Mouse (Mus musculus) CD4-positive helper T cell, adult 2 months (primary cell): Measurements from ENCODE around the gene Pbp2.
A peak's percentile ranks its signal among the peaks of the same experiment; 100 is the strongest.

ENCODE experiments used
- DNase-seq: peaks from one replicate; pipeline ENCODE4 v3.0.0-alpha.2; 2012; ENCODE audit warnings: low read depth, missing footprints, low spot score

The Pbp2 gene

GRCm38 (mm10) chr6:135310305-135310704 is at the start of gene Pbp2:
Gene Pbp2, minus strand, starts transcription at chr6:135310405.
- no peak for DNase-seq

GRCm38 (mm10) chr6:135354953-135355352 is 44.7 kb upstream of the Pbp2 start:
- no peak for DNase-seq

DNA sequence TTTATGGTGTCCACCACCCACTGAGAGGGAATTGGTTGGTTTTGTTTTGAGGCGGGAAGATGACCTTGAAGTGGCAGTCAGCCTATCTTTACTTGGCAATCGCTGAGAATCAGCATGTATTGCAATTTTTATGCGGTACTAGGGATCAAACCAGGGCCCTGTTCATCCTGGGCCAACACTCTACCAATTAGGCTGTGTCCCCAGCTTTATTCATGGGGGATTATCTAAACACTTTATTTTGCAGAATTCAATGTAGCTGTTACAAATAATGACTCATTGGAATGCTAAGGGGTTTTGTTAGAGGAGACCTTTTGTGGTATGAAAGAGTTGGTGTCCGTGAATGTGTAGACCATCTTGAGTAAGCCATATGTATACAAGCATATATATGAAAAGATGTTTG is 42.3 kb upstream of the Pbp2 start:
- no peak for DNase-seq

DNA sequence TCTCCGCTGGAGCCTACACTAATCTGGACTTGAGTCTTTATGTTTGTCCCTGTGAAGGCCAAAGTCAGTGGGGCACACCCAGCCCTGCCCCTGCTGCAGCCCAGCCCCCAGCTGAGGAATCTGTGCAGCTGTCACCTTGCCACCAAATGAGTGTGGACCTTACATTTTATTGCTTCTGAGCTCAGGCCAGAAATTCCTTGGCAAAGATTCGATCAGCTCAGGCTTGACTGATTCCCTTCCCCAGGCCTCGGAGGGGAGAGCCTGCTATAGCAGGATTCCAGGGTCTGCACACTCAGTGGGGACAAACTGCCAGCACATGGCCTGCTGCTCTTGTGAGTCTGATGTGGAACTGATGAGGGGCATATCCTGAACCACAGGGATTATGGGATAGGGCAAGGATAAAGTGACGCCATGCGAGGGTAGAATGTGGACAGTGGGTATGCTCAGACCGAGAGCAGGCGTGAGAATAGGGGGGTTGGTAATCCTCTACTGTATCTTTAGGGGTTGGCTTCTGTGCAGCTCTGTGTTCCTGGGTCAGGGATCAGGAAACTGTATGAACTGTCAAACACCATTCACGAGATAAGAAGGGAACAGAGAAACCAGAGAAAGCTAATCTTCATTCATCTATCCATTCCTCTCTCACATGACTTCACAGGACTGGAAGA is 41.6 kb upstream of the Pbp2 start:
- DNase-seq = no peak

- DNase-seq = no peak
These were observed 30.8 kb upstream of the Pbp2 start for GRCm38 (mm10) chr6:135341076-135341378.

DNA sequence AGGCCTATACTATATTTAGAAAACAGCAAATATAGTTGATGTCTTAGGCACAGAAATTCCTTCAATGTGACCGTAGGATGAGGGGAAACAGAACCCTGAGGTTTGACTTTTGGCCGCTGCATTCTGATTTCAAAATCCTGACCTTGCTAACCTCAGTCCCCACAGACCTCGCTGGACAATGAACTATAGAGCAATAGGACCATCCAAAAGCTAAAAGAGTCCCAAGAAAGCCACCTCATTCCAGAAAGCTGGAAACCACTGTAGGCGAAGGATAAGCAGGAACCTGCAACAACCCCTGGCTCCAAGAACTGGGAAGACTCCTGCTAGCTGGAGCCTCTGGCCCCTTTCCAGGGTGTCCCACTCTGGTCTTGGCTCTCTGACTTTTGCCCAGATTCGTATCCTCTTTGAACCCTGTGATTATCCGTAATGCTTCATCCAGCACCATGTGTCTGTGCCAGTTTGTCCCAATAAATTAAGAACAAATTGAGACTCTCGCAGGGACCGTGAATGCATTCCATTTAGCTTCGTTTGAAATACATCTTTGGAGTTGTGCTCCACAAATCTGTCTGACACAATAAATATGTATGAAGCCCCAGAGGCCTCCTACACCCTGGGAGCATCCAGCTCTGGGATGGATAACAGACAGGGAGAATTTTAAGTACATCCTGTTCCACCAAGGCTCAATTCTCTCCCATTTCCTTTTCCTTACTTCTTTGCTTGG is 30.3 kb upstream of the Pbp2 start:
- DNase-seq = no peak

DNA sequence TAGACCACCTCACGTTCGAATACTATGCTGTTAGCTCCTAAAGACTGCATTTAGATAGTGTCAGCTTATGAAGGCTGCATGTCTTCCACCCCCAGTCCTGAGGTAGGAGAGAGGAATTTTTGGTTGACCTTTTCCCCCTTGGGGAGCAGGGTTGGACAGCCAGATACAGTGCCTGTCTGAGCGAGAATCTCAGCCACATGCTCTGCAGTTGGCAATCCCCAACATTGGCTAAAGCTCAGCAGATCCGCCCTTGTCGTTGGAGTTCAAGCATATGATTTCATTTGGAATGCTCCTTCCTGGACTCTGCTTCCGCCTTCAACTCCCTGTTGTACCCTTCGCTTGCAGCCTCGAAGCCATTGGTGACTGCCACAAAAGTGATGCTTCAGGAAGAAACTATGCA is 26.2 kb upstream of the Pbp2 start:
- no peak for DNase-seq

- no peak for DNase-seq
These were observed 23.9 kb upstream of the Pbp2 start for GRCm38 (mm10) chr6:135333994-135334651.

GRCm38 (mm10) chr6:135332737-135333281 is 22.6 kb upstream of the Pbp2 start:
- no peak for DNase-seq

DNA sequence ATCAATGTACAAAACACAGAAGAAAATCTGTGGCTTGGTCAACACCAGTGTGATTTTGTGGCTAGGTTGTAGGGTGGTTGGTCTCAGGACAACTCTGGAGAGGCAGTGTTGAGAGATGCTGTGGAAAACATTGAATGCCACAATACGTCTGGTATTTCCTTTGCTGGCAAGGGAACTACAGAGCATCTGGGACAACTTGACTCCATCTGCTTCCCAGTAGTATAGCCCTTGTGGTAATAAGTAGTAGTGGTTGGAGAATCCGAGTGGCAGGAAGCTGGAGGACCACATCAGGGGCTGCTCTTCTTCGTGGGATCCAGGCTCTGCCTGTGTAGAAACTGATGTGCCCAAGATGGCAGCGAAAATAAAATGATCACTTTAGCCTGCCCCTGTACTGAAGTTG is 21.7 kb upstream of the Pbp2 start:
- no peak for DNase-seq

- DNase-seq = no peak
These were observed 16.6 kb upstream of the Pbp2 start for GRCm38 (mm10) chr6:135326847-135327246.

GRCm38 (mm10) chr6:135324686-135325300 is 14.6 kb upstream of the Pbp2 start:
- DNase-seq = no peak

GRCm38 (mm10) chr6:135324111-135324510 is 13.9 kb upstream of the Pbp2 start:
- peak; percentile 33 for DNase-seq

DNA sequence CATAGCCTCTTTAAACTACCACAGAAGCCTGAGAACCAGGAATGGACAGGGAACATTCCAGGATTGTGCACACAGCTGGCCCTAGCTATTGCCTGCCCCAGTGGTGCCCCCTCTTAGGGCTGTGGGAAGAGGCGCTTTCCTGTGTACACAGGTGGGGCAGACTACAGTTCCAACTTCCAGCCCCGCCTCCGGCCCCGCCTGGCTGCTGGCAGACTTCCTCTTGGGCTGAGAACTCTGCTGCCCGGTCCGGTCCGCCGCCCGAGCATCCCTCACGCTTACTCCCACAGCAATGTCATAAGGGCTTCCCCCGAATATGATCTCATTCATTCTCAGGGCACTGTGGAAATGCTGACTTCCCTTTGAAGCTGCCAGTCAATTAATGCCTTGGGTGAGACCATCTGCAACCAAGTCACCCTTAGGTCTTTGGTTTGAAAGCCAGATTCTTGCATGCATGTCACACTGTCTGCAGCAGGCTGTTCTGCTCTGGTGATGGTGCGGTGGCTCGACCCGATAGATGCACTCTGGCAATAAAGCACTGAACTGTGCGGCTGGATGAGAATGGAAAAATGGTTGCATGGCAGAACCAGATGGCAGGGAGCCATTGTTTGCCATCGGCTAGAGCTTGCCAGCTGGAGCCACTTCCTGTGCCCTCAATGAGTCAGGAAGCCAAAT is 13.2 kb upstream of the Pbp2 start:
- peak; percentile 40 for DNase-seq

- no peak for DNase-seq
These were observed 12.5 kb upstream of the Pbp2 start for GRCm38 (mm10) chr6:135322749-135323148.

- no peak for DNase-seq
These were observed 9.3 kb upstream of the Pbp2 start for GRCm38 (mm10) chr6:135319431-135319933.

GRCm38 (mm10) chr6:135316141-135316540 is 5.9 kb upstream of the Pbp2 start:
- no peak for DNase-seq

DNA sequence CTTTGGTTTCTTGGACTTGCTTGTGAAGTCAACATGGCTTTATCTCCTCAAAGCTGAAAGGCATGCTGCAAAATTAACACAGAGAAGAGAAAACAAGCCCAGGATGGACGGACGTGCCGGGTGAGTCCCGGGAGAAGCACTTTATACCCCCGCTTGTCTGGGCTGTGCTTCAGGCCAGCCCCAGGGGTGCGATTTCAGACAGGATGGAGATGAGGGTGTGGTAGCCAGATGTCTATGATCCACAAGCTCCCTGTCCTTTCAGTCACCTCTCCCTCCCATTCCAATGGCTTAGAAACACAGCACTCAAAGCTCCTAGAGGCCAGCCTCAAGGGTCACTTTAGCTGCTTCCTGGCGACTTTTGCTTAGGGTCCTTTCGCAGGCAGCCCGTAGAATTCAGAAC is 3.8 kb upstream of the Pbp2 start:
- no peak for DNase-seq

GRCm38 (mm10) chr6:135312038-135312437 is 1.8 kb upstream of the Pbp2 start:
- no peak for DNase-seq

DNA sequence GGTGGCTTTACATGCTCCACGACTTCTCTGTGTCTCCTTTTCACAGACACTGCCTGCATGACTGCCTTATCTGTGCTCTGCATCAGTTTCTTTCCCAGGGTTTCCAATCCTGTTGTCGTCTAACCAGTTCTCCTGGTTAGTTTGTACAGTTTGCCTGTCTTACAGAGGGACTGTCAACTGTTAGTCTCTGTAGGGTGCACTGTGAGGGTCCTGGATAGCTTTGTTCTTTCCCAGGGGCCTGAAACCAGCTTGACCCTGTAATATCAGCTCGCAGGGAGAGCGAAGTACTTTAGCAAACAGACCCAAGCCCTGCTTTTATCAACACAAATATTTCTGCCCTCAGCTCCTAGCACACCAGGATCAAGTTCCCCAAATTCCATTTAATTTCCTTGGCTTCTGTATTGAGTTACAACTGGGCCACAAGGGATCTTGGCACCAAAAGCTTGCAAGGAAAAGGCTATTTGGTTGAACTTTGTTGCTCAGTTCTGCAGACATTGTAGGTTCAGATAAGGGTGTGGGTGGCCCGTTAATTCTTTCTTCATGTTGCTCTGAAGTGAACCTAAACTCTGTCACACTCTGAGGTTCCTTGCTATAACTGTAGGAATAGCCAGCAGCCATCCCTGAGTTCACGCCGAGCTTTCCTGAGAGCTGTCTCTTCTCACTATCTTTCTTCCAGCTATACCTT is 5.5 kb downstream of the Pbp2 start:
- no peak for DNase-seq
